Mouse (Mus musculus) Patski (cell line): ENCODE data around the gene Isoc2a. TPM values are rescaled to one million over a fixed set of nuclear protein-coding genes. Genes with fewer than 3 reads are reported as not detected.

Experiments used
- ATAC-seq: fragments of 100-300 bp; one replicate; pipeline ENCODE4 v1.8.0; 2021
- CTCF ChIA-PET: fragments of 350-600 bp; sonication (Branson Sonifier 250); formaldehyde crosslinking; loops from one replicate; lab custom pipeline; 2022; ENCODE audit warnings: inconsistent platforms; lab: Charles Lee
- POLR2A ChIA-PET: fragments of 350-600 bp; sonication (Branson Sonifier 250); formaldehyde crosslinking; loops from one replicate; lab custom pipeline; 2022; ENCODE audit warnings: antibody characterized with exemption, inconsistent platforms; lab: Charles Lee
- DNase-seq: peaks from one replicate; pipeline ENCODE4 v3.0.0-alpha.2; 2011; ENCODE audit warnings: low read depth, low spot score
- H3K27me3 ChIP-seq: fragments of 371-371 bp; one replicate; pipeline ENCODE4 v1.5.1; 2021
- CTCF ChIP-seq: fragments of 100-300 bp; IDR thresholded peaks from one replicate; pipeline ENCODE4 v1.5.1; 2021
- in situ Hi-C: fragments of 300-500 bp; cut with MboI; formaldehyde crosslinking; loops from 3 replicates; pipeline ENCODE4 v1.11.1; 2018; ENCODE audit warnings: low pct_unique_long_range_greater_than_20kb, mixed read lengths
- polyA plus RNA-seq: library from polyadenylated mRNA; unstranded; gene quantifications from one replicate; pipeline ENCODE4 v1.2.3, GENCODE M21; 2021

Gene Isoc2a
- polyA plus RNA-seq, 1 experiment from 2014 or later, result 6.6 TPM

DNA sequence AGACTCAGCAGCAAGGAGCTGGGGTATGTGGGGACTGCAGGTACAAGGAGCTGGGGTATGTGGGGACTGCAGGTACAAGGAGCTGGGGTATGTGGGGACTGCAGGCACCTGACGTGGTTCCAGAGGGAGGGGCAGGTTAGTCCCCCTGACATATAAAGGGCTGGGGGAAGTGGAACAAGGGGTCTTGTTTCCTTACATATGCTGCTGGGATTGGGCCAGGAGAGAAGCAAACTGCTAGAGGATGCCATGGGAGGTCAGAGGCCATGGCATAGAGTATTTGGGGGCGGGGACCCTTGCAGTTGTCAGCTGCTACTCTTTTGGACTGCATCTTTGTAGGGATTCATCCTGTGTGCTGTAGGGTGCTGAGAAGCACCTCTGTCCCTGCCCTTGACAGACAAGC lies 40.5 kb downstream of the Isoc2a start:
- no peak for TF ChIP-seq CTCF
- in situ Hi-C loops, result loop anchor here (5.0 kb wide), 1 partner anchor 105 kb away; the partner anchor contains the start of gene Ube2s
- no peaks in the 10 kb centered on the region for H3K27me3 ChIP-seq
- POLR2A ChIA-PET, result no interaction called here
- CTCF ChIA-PET, result no interaction called here
- DNase-seq, result no peak
- no peak for ATAC-seq

DNA sequence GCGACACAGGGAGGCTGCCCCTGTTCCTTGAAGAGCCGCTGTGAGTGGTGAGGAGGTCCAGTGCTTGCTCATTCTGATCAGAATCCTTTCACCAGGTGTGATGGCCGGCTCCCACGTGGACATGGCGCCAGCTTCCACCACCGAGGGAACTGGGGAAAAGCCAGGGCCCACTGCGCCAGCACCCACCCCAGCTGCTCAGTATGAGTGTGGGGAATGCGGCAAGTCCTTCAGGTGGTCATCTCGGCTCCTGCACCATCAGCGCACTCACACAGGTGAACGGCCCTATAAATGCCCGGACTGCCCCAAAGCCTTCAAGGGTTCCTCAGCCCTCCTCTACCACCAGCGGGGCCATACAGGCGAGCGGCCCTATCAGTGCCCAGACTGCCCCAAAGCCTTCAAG lies 41.7 kb downstream of the Isoc2a start:
- in situ Hi-C loops, result loop anchor here (5.0 kb wide), 1 partner anchor 106 kb away; the partner anchor contains the start of gene Ube2s
- DNase-seq, result no peak
- ChIA-PET CTCF (no interaction called here), POLR2A (no interaction called here)
- H3K27me3 ChIP-seq, result no peaks in the 10 kb centered on the region
- TF ChIP-seq CTCF, result no peak
- no peak for ATAC-seq

- ATAC-seq (no peak), DNase-seq (no peak)
- TF ChIP-seq CTCF, result no peak
- ChIA-PET CTCF (no interaction called here), POLR2A (no interaction called here)
- H3K27me3 ChIP-seq, result no peaks in the 10 kb centered on the region
- in situ Hi-C loops, result loop anchor here (5.0 kb wide), 1 partner anchor 107 kb away; the partner anchor contains the start of gene Ube2s
Measured at GRCm38 (mm10) chr7:4919096-4919495, 42.1 kb downstream of the Isoc2a start.

DNA sequence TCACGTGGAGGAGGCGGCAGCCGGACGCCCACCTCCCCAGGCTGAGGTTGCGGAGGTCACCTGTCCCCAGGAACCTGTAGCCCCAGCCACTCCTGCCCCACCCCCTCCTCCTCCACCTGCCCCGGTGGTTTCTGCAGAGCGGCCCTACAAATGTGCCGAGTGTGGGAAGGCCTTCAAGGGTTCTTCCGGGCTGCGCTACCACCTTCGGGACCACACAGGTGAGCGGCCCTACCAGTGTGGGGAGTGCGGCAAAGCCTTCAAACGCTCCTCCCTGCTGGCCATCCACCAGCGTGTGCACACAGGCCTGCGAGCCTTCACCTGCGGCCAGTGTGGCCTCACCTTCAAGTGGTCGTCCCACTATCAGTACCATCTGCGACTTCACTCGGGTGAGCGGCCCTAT lies 43.0 kb downstream of the Isoc2a start:
- no peaks in the 10 kb centered on the region for H3K27me3 ChIP-seq
- DNase-seq, result no peak
- TF ChIP-seq CTCF, result no peak
- POLR2A ChIA-PET, result no interaction called here
- no peak for ATAC-seq
- in situ Hi-C loops, result loop anchor here (5.0 kb wide), 1 partner anchor 108 kb away; the partner anchor contains the start of gene Ube2s
- CTCF ChIA-PET, result interaction anchor here (2.5 kb wide), 1 partner anchor 20 kb away, joined by 6 read pairs; no protein-coding TSS in a partner anchor

GRCm38 (mm10) chr7:4920496-4920895 lies 43.5 kb downstream of the Isoc2a start:
- POLR2A ChIA-PET, result no interaction called here
- DNase-seq, result no peak
- TF ChIP-seq CTCF, result no peak
- no peaks in the 10 kb centered on the region for H3K27me3 ChIP-seq
- CTCF ChIA-PET, result interaction anchor here (0.9 to 2.5 kb wide), 2 partner anchors 14 to 20 kb away, joined by 3 to 6 read pairs; no protein-coding TSS in a partner anchor
- in situ Hi-C loops, result no loop called here
- ATAC-seq, result no peak

DNA sequence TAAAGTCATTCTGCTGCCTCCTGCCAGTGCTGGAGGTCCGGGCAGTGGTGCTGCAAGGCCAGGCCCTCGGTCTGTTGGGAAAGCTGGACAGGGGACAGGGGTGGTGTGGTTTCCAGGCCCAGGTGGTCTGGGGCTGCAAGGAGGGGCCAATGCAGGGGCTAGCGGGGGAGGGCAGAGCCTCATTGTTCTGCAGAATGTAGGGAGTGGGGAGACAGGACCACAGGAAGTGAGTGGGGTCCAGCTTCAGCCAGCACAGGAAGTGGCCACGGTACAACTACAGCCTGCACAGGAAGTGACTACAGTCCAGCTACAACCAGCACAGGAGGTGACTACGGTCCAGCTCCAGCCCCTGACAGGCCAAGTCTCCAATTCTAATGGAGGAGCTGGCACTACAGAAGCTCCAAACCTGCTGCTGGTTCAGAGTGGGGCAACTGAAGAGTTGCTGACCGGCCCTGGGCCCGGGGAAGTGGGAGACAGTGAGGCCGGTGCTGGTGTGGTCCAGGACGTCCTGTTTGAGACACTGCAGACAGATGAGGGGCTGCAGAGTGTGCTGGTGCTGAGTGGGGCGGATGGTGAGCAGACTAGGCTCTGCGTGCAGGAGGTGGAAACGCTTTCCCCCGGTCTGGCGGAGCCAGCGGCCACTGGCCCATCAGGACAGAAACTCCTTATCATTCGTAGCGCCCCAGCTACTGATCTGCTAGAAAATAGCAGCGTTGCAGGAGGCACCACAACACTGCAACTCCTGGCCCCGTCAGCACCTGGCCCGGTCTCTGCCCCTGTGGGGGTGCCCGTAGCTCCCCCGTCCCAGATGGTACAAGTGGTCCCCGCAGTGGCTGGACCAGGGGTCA lies 44.2 kb downstream of the Isoc2a start:
- in situ Hi-C loops, result no loop called here
- DNase-seq (no peak), ATAC-seq (no peak)
- POLR2A ChIA-PET, result no interaction called here
- CTCF ChIA-PET, result interaction anchor here (0.9 to 2.5 kb wide), 2 partner anchors 13 to 19 kb away, joined by 3 to 6 read pairs; no protein-coding TSS in a partner anchor
- TF ChIP-seq CTCF, result no peak
- no peaks in the 10 kb centered on the region for H3K27me3 ChIP-seq

- ChIA-PET POLR2A (no interaction called here), CTCF (interaction anchor here (2.5 kb wide), 1 partner anchor 18 kb away, joined by 6 read pairs; no protein-coding TSS in a partner anchor)
- in situ Hi-C loops, result no loop called here
- ATAC-seq, result no peak
- H3K27me3 ChIP-seq, result no peaks in the 10 kb centered on the region
- DNase-seq, result no peak
- TF ChIP-seq CTCF, result no peak
Measured at GRCm38 (mm10) chr7:4921824-4922482, 45.0 kb downstream of the Isoc2a start, which contains the start of gene Nat14. Nat14 (plus strand) TSS chr7:4922028.

- CTCF ChIA-PET, result interaction anchor here (2.5 kb wide), 1 partner anchor 18 kb away, joined by 6 read pairs; no protein-coding TSS in a partner anchor
- TF ChIP-seq CTCF, result no peak
- no peaks in the 10 kb centered on the region for H3K27me3 ChIP-seq
- in situ Hi-C loops, result no loop called here
- POLR2A ChIA-PET, result no interaction called here
- DNase-seq, result no peak
- ATAC-seq, result no peak
Measured at GRCm38 (mm10) chr7:4922508-4922907, 45.6 kb downstream of the Isoc2a start.

DNA sequence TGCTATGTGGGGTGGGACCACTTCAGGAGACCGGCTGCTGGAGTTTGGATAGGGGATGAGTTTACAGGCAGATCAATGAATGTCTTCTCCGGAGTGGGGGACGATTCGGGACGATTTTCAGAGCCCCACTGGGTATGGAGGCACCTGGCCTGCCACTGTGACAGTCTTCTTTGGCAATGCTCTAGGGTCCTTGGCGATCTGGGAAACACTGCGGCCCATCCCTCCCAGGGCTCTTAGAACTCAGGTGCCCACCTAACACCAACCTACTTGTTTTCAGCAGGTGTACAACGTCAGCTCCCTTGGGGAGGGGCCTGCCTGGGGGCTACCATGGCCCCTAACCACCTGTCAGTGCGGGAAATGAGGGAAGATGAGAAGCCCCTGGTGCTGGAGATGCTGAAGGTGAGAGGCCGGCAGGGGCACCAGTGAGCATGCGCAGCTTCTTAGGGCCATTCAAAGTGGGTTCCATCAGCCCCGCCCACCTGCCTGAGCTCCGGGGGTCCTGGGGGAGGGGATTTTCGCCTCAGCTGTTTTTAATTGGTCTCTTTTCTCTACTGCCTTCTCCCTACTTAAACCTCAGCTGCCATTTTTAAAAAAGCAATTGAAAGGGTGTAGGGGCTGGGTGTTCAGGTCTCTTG lies 46.1 kb downstream of the Isoc2a start:
- ChIA-PET CTCF (interaction anchor here (0.9 kb wide), 1 partner anchor 11 kb away, joined by 3 read pairs; no protein-coding TSS in a partner anchor), POLR2A (no interaction called here)
- no peaks in the 10 kb centered on the region for H3K27me3 ChIP-seq
- TF ChIP-seq CTCF, result no peak
- in situ Hi-C loops, result no loop called here
- ATAC-seq (no peak), DNase-seq (no peak)
